Mouse (Mus musculus) R1 (cell line): ENCODE data around the gene Apeh.
"Not testable (repeated sequence)": the region's sequence is repeated elsewhere in the genome, so short reads cannot be mapped to it uniquely, and the experiment has no call there.

ENCODE experiments used
- DNase-seq: peaks from one replicate; pipeline ENCODE4 v3.0.0-alpha.2; 2018; ENCODE audit warnings: low read depth, low spot score

Apeh gene

GRCm38 (mm10) chr9:108094184-108094941 is at the start of gene Apeh:
Gene Apeh (minus strand): TSS chr9:108094606.
- peak; percentile 98 for DNase-seq

DNA sequence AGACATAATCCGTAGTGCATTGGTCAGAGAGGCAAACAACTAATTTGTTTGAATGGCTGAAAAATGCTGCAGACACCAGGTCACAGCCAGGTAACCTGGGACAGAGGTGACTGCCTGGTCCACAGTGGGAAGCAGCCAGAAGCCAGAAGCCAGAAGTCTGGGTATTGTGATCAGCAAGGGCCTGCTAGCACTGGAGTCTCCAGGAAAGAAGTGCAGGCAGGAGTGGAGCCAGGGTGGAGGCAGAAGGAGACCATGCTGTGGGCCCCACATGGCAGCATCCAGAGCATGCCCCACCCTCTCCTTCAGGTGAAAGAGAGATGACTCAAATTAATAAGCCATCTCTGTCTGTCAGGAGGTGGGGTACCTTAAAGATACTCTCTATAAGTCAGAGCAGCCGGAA is 49.1 kb upstream of the Apeh start:
- no peak for DNase-seq

DNA sequence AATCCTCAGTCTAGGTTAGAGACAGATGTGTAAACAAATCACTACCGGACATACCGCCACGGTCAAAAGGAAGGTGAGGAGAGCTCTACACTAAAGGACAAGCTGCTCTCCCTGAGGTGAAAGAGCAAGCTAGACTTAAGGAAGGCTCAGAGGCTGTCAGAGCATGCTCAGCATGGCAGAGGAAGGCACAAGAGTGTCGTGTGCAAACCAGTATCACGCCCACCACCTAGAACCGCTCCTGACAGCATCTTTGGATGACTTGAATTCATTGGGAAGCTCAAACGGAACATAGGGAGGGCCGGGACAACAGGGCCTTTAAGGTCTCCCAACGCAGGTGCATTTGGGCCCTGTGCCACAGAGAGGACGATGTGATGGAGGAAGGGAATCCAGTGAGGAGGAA is 47.0 kb upstream of the Apeh start:
- DNase-seq, result no peak

DNA sequence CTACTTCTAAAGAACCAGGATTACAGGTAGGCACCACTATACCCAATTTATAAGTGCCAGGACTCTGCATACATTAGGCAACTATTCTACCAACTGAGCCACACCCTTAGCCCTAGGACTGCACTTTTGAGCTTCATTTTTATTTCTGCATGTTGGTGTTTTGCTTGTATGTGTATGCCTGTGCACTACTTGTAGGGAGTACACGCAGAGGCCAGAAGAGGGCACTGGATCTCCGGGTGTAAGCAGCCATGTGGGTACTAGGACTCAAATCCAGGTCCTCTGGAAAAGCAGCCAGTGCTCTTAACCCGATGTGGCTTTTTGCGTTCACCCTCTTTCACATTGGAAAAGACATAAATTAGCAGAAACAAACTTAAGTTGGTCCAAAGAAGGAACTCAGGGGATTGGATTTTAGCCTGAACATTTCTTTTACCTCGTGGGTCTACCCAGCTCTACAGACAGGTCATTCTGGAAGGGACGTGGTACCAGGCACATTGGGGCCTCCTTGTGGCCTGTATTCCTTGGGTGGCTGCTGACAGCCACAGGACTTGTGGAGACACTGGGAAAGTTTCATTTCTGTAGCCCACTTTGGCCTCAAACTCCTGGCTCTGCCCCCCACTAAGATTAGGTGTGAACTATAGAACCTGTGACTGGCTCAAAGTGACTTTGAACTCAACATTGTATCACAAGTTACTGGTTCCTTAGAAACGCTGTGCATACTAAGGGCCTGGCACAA is 45.7 kb upstream of the Apeh start:
- DNase-seq, result peak; percentile 65

DNA sequence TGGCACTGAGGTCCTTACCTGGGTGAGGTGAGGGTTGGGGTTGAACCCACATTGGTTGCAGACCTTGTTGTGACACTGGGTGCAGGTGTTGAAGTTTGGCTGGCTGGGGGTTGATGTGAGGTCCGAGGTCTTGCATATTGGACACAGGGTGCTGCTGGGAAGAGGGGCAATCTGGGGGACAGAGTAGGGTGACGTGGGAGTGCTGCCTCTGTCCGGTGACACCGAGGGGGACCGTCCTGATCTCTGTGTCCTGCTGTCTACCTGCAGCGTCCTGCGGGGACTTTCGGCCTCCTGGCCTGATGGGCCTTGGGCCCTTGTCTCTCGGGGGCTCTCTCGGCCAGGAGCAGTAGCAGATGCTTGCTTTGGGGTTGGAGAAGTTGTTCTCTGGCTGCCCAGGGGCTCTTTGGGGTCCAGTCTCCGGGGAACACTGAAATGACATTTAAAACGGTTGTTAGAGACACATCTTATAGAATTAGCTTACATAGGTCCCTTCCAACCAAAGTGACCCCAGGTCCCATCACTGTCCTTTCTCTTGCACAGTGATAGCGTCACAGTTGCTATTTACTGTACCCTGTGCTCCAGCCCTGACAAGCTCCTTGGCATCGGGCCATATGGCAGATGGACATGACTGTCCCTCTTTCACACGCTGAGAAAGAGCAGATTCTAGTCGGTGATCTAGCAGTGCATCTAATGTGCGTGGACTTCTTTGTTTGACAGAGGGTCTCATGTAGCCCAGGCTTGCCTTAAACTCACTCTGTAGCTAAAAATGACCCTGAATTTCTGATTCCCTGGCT is 45.0 kb upstream of the Apeh start:
- no peak for DNase-seq

DNA sequence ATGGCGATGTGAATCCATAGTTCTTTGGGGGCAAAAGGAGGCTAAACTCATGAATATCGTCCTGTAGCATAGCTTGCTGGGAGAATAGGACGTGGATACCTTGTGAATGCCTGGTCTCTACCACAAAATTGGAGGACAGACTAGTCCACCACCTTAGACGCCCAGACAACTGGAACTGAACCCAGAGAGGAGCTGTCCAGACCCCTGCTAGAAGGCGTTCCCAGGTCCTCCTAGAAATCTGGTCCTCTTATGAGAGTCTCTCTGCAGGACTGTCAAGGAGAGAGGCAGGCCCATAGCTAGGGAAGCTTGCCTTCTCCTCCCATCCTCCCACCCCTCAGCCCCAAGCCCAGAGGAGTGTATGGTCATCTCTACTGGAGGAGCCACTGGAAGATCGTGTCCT is 43.7 kb upstream of the Apeh start:
- DNase-seq, result no peak

DNA sequence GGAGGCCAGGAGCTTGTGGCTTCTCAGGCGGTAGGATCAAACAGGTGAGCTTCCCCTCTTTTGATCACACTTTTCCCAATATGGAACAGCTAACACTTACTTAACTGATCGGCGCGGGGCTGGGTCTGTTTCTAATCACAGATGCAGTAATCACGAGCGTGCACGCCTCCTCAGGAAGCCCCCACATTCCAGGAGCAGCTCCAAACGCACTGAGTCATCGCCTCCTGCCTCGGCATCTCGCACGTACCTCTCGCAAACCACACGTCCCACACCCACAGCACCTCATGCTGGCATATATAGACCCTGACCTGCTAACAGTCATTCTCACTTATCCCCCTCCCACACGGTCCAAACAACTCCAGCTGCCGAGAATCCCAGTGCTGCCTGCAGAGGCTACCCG is 43.1 kb upstream of the Apeh start:
- DNase-seq, result peak; percentile 32

DNA sequence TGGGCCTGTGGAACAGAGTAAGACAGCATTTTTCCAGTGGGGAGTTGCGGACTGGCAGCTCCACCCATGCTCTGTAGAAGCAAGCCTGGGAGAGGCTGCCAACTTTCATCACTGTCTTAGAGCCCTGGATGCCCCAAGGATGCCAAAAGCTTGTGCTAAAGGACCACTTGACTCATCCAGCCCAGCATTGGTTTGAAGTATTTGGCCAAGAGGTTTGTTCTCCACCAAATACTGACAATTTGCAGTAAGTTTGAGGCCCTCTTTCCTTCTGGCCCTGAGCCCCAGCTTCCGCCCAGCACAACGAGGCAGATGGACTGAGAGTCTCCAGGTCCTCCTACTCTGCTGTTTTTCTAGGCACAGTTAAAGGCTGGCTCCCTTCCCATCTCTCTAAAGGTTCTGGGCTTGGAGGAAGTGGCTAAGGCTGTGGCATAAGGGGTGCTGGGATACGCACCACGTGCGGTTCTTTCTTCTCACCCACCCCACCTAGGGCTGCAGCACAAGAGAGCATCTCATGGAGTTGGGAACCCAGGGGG is 42.6 kb upstream of the Apeh start:
- DNase-seq, result no peak

DNA sequence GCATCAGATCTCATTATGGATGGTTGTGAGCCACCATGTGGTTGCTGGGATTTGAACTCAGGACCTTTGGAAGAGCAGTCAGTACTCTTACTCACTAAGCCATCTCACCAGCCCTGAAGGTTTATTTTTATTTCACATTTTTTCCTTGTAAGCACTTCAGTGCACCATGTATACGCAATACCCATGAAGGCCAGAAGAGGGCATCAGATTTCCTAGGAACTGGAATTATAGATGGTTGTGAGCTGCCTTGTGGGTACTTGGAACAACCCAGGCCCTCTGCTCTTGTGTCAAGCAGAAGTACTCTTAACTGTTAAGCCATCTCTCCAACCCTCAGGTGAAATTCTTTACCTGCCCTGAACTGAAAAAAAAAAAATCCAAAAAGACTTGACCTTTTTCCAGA is 41.8 kb upstream of the Apeh start:
- peak; percentile 80 for DNase-seq

GRCm38 (mm10) chr9:108135679-108136078 is 41.3 kb upstream of the Apeh start:
- DNase-seq, result not testable (repeated sequence)

GRCm38 (mm10) chr9:108133478-108133877 is 39.1 kb upstream of the Apeh start:
- DNase-seq, result peak; percentile 51

- DNase-seq, result no peak
Observed at GRCm38 (mm10) chr9:108132373-108132772, 38.0 kb upstream of the Apeh start.

DNA sequence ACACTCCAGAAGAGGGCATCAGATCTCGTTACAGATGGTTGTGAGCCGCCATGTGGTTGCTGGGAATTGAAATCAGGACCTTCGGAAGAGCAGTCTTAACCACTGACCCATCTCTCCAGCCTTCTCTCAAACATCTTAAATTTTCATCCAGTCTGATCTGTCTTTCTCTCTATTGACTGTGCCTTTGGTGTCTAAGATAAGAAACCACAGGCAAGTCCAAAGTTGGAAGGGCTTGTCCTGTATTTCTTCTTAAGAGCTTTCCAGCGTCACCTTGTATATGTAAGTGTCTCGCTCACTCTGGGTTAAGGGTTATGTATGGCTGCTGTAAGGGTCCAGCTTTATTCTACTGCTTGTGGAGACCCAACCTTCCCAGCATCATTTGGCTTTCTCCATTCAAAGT is 37.1 kb upstream of the Apeh start:
- no peak for DNase-seq

DNA sequence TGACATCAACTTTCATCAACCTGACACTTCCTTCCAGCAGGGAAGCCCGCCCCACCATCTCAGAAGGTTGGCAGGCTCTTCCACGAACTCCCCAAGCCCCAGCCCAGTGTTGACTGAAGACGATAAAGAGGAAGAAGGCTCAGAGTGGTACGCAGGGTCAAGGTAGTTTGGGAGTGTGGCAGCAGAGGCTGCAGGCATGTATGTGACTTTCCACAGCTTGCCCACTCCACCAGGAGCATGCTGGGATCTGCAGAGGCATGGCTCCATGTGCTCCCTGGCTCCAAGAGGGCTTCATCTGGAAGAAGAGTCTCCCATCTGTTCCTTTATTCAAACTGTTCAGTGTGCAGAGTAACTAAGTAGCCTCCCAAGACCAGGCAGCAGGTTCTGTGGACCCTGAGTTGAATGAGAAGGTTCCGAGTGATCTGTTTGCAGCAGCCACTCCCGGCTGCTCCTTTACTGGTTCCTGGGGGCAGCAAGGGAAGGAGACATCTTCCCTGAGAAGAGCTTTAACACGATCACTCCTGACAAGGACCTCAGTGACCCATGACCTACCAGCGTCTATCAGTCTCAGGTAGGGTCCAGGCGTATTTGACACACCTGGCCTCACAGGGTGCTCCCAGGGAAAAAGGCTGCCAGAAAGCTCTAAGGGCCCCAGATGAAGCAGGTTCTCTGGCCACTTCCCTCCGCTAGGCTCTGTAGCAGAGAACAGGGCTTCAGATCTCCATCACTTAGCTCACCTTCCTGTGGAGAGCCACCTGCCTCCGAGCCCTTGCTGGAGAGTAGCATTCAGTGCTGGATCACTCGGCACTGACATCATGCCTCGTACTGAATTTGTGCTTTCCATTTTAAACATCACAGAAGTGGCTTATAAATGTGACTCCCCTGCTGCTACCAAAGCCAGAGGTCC is 34.9 kb upstream of the Apeh start:
- no peak for DNase-seq

DNA sequence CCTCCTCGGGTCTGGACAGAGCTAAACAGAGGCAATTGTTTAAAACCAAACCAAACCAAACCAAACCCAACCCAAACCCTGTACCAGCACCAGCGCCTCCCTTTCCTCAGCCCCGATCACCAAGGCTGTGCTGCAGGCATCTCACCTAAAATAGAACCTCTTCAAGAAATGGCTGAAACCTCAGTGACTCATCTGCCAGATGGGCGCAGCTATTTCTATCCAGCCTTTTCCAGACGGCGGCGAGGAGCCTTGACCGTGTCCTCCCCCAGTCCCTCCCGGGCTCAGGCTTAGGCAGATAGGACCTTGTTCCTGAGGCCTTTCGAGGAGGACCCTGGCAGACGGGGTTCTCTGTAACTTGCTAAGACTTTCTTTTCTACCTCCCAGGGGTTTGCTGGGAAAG is 33.8 kb upstream of the Apeh start:
- no peak for DNase-seq

DNA sequence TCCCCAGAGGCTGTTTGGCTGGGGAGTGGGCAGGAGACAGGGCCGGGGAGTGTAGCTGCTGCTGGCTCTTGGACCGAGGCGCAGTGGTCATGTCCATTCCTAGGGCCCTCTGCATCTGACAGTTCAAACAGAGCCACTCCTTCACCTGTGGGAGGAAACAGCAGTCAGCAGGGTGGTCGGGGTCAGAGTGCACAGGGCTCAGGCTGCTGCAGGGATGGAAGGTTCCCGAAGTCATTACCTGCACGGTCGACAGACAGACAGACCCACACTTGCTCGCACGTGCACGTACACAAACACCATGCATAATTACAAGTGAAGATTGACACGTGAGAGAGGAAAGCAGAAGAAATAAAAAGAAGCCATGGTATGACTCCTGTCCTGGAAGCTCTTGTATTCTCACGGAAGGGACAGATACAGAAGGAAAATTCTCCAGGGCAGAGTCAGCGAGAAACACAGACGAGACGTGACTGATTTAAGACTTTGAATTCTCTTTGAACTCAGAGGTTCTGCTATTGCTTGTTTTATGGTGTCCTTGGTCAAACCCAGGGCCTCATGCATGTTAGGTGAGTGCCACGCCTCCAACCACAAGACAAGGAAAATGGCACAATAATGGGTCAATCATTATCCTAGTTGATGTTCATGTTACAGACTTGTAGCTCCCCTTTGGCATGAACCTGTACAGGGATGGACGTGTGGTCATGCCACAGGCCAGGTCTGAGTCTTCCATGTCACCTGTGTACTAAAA is 32.2 kb upstream of the Apeh start:
- no peak for DNase-seq

DNA sequence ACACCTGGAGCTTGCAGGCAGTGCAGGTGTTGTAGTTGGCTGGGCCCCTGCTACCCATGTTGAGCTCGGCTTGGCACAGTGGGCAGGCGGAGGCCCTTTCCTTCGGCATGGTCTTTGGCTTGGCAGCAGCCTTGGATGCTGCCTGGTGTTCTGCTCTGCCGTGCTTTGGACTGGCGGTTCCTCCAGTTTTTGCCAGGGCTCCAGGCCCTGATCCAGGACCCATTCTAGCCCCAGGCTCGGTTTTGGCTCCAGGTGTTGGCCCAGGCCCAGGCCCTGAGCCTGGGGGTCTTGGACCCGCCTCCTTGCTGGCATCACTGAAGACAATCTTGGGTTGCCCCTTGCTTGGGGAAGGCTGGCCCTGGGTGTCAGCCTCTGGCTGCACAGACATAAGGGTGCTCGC is 31.3 kb upstream of the Apeh start:
- peak; percentile 18 for DNase-seq

GRCm38 (mm10) chr9:108123916-108124315 is 29.5 kb upstream of the Apeh start:
- DNase-seq, result no peak

GRCm38 (mm10) chr9:108121170-108121969 is 27.0 kb upstream of the Apeh start:
- no peak for DNase-seq

GRCm38 (mm10) chr9:108120671-108121070 is 26.3 kb upstream of the Apeh start:
- no peak for DNase-seq
